Mouse (Mus musculus): ENCODE results near the gene Spsb2. TPM values are rescaled to one million over a fixed set of nuclear protein-coding genes. Genes with fewer than 3 reads are reported as not detected.

Spsb2 gene
- 15.2 TPM for polyA plus RNA-seq (2014; fragmentation: Illumina TruSeq; extraction: RNeasy Lipid Tissue Mini Kit (QIAGEN cat#74804); ENCODE audit: low read depth, low replicate concordance)

GRCm38 (mm10) chr6:124808358-124809012, at the start of gene Spsb2:
Spsb2 (plus strand) TSS chr6:124808661.

GRCm38 (mm10) chr6:124769101-124769765, 39.2 kb upstream of the Spsb2 start, which contains the start of gene Eno2:
Eno2 (minus strand) TSS chr6:124769673.

GRCm38 (mm10) chr6:124779222-124779983, 29.1 kb upstream of the Spsb2 start, which contains the start of gene Lrrc23:
Lrrc23 (minus strand) TSS chr6:124779727.

GRCm38 (mm10) chr6:124813933-124814332, 5.5 kb downstream of the Spsb2 start, which contains the start of gene Tpi1:
Tpi1 (minus strand) TSS chr6:124814296.

GRCm38 (mm10) chr6:124828868-124829798, 20.7 kb downstream of the Spsb2 start, which contains the start of the genes Usp5 and Cdca3:
Usp5 (minus strand) TSS chr6:124829484.
Cdca3 (plus strand) TSS chr6:124829547.

GRCm38 (mm10) chr6:124840241-124841167, 32.0 kb downstream of the Spsb2 start, which contains the start of gene Gnb3:
Gnb3 (minus strand) TSS chr6:124840275.

GRCm38 (mm10) chr6:124856916-124857839, 48.7 kb downstream of the Spsb2 start, which contains the start of gene P3h3:
P3h3 (minus strand) TSS chr6:124857752.

Other genes with a start within 250 kb of the Spsb2 start
- gene C1rb, start 238.4 kb upstream of the Spsb2 start, polyA plus RNA-seq (2014; fragmentation: Illumina TruSeq; extraction: RNeasy Lipid Tissue Mini Kit (QIAGEN cat#74804); ENCODE audit: low read depth, low replicate concordance), result not detected
- 5.6 TPM for gene C1s2, start 172.6 kb upstream of the Spsb2 start, polyA plus RNA-seq (2014; fragmentation: Illumina TruSeq; extraction: RNeasy Lipid Tissue Mini Kit (QIAGEN cat#74804); ENCODE audit: low read depth, low replicate concordance)
- 75.1 TPM for gene Lpcat3, start 145.6 kb upstream of the Spsb2 start, polyA plus RNA-seq (2014; fragmentation: Illumina TruSeq; extraction: RNeasy Lipid Tissue Mini Kit (QIAGEN cat#74804); ENCODE audit: low read depth, low replicate concordance)
- gene Emg1, start 96.5 kb upstream of the Spsb2 start, polyA plus RNA-seq (2014; fragmentation: Illumina TruSeq; extraction: RNeasy Lipid Tissue Mini Kit (QIAGEN cat#74804); ENCODE audit: low read depth, low replicate concordance), result 55.2 TPM
- gene Phb2, start 96.3 kb upstream of the Spsb2 start, polyA plus RNA-seq (2014; fragmentation: Illumina TruSeq; extraction: RNeasy Lipid Tissue Mini Kit (QIAGEN cat#74804); ENCODE audit: low read depth, low replicate concordance), result 129 TPM
- 24.1 TPM for gene Ptpn6, start 69.9 kb upstream of the Spsb2 start, polyA plus RNA-seq (2014; fragmentation: Illumina TruSeq; extraction: RNeasy Lipid Tissue Mini Kit (QIAGEN cat#74804); ENCODE audit: low read depth, low replicate concordance)
- 210 TPM for gene Grcc10, start 67.3 kb upstream of the Spsb2 start, polyA plus RNA-seq (2014; fragmentation: Illumina TruSeq; extraction: RNeasy Lipid Tissue Mini Kit (QIAGEN cat#74804); ENCODE audit: low read depth, low replicate concordance)
- gene Gm45234, start 52.6 kb upstream of the Spsb2 start, polyA plus RNA-seq (2014; fragmentation: Illumina TruSeq; extraction: RNeasy Lipid Tissue Mini Kit (QIAGEN cat#74804); ENCODE audit: low read depth, low replicate concordance), result not detected
- gene Atn1, start 52.1 kb upstream of the Spsb2 start, polyA plus RNA-seq (2014; fragmentation: Illumina TruSeq; extraction: RNeasy Lipid Tissue Mini Kit (QIAGEN cat#74804); ENCODE audit: low read depth, low replicate concordance), result 47.5 TPM
- gene Eno2, start 39.0 kb upstream of the Spsb2 start, polyA plus RNA-seq (2014; fragmentation: Illumina TruSeq; extraction: RNeasy Lipid Tissue Mini Kit (QIAGEN cat#74804); ENCODE audit: low read depth, low replicate concordance), result 5.5 TPM
- 10.8 TPM for gene Lrrc23, start 28.9 kb upstream of the Spsb2 start, polyA plus RNA-seq (2014; fragmentation: Illumina TruSeq; extraction: RNeasy Lipid Tissue Mini Kit (QIAGEN cat#74804); ENCODE audit: low read depth, low replicate concordance)
- 317 TPM for gene Tpi1, start 5.6 kb downstream of the Spsb2 start, polyA plus RNA-seq (2014; fragmentation: Illumina TruSeq; extraction: RNeasy Lipid Tissue Mini Kit (QIAGEN cat#74804); ENCODE audit: low read depth, low replicate concordance)
- 84.1 TPM for gene Usp5, start 20.8 kb downstream of the Spsb2 start, polyA plus RNA-seq (2014; fragmentation: Illumina TruSeq; extraction: RNeasy Lipid Tissue Mini Kit (QIAGEN cat#74804); ENCODE audit: low read depth, low replicate concordance)
- 9.8 TPM for gene Cdca3, start 20.9 kb downstream of the Spsb2 start, polyA plus RNA-seq (2014; fragmentation: Illumina TruSeq; extraction: RNeasy Lipid Tissue Mini Kit (QIAGEN cat#74804); ENCODE audit: low read depth, low replicate concordance)
- gene Gnb3, start 31.6 kb downstream of the Spsb2 start, polyA plus RNA-seq (2014; fragmentation: Illumina TruSeq; extraction: RNeasy Lipid Tissue Mini Kit (QIAGEN cat#74804); ENCODE audit: low read depth, low replicate concordance), result not detected
- 18.1 TPM for gene P3h3, start 49.1 kb downstream of the Spsb2 start, polyA plus RNA-seq (2014; fragmentation: Illumina TruSeq; extraction: RNeasy Lipid Tissue Mini Kit (QIAGEN cat#74804); ENCODE audit: low read depth, low replicate concordance)
- 1.5 TPM for gene Gpr162, start 55.3 kb downstream of the Spsb2 start, polyA plus RNA-seq (2014; fragmentation: Illumina TruSeq; extraction: RNeasy Lipid Tissue Mini Kit (QIAGEN cat#74804); ENCODE audit: low read depth, low replicate concordance)
- 1.8 TPM for gene Cd4, start 79.6 kb downstream of the Spsb2 start, polyA plus RNA-seq (2014; fragmentation: Illumina TruSeq; extraction: RNeasy Lipid Tissue Mini Kit (QIAGEN cat#74804); ENCODE audit: low read depth, low replicate concordance)
- 2.3 TPM for gene Lag3, start 103.0 kb downstream of the Spsb2 start, polyA plus RNA-seq (2014; fragmentation: Illumina TruSeq; extraction: RNeasy Lipid Tissue Mini Kit (QIAGEN cat#74804); ENCODE audit: low read depth, low replicate concordance)
- gene Ptms, start 111.4 kb downstream of the Spsb2 start, polyA plus RNA-seq (2014; fragmentation: Illumina TruSeq; extraction: RNeasy Lipid Tissue Mini Kit (QIAGEN cat#74804); ENCODE audit: low read depth, low replicate concordance), result 493 TPM
- 206 TPM for gene Mlf2, start 122.7 kb downstream of the Spsb2 start, polyA plus RNA-seq (2014; fragmentation: Illumina TruSeq; extraction: RNeasy Lipid Tissue Mini Kit (QIAGEN cat#74804); ENCODE audit: low read depth, low replicate concordance)
- gene Cops7a, start 156.9 kb downstream of the Spsb2 start, polyA plus RNA-seq (2014; fragmentation: Illumina TruSeq; extraction: RNeasy Lipid Tissue Mini Kit (QIAGEN cat#74804); ENCODE audit: low read depth, low replicate concordance), result 105 TPM
- 2.8 TPM for gene Pianp, start 188.0 kb downstream of the Spsb2 start, polyA plus RNA-seq (2014; fragmentation: Illumina TruSeq; extraction: RNeasy Lipid Tissue Mini Kit (QIAGEN cat#74804); ENCODE audit: low read depth, low replicate concordance)
- 34.8 TPM for gene Zfp384, start 200.5 kb downstream of the Spsb2 start, polyA plus RNA-seq (2014; fragmentation: Illumina TruSeq; extraction: RNeasy Lipid Tissue Mini Kit (QIAGEN cat#74804); ENCODE audit: low read depth, low replicate concordance)
- gene Ing4, start 231.1 kb downstream of the Spsb2 start, polyA plus RNA-seq (2014; fragmentation: Illumina TruSeq; extraction: RNeasy Lipid Tissue Mini Kit (QIAGEN cat#74804); ENCODE audit: low read depth, low replicate concordance), result 58.4 TPM
- gene Acrbp, start 241.0 kb downstream of the Spsb2 start, polyA plus RNA-seq (2014; fragmentation: Illumina TruSeq; extraction: RNeasy Lipid Tissue Mini Kit (QIAGEN cat#74804); ENCODE audit: low read depth, low replicate concordance), result 28.7 TPM

Measured in adipose tissue, adult 10 weeks (tissue).